Mouse (Mus musculus) erythroblast, embryonic 14.5 days (primary cell): Measurements from ENCODE around the gene Abca7.

ENCODE experiments used
- GATA1 ChIP-seq: IDR thresholded peaks from 2 replicates; pipeline ENCODE4 v1.6.1; 2012; ENCODE audit warnings: low read length, inconsistent platforms, mixed read lengths
- TAL1 ChIP-seq: IDR thresholded peaks from 3 replicates; pipeline ENCODE4 v1.6.1; 2012; ENCODE audit warnings: low read length, inconsistent platforms, mixed read lengths

DNA sequence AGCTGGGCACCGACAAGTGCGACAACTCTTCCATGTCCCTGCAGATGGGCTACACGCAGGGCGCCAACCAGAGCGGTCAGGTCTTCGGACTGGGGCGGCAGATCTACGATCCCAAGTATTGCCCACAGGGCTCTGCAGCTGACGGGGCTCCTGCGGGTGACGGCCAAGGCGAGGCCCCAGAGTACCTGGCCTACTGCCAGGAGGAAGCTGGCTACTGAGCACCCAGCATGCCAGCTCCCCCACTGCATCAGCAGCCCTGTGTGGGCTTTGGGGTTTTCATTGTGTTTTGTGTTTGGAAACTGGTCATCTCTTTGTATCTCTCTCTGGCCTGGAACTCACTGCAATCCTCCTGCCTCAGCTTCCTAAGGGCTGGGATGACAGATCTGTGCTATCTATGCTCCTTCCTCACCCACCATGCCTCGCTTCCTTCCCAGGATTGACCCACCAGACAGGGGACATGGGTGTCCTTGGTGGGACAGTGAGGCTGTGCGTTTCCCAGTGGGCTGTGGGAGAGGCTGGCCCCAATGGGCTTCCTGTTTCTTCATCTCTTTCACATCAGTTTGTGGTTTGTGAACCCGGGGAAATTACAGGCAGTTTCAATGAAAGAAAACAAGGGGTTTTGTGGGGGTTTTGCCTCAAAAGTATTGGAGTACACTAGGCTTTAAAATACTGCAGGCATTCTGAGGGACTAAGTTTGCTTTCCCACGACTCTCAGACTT lies 1.7 kb upstream of the Abca7 start:
- TF ChIP-seq GATA1 = no peak
- TF ChIP-seq TAL1 = no peak
